Mouse (Mus musculus): Measurements from ENCODE around the gene Pkp2. TPM values are rescaled to one million over a fixed set of nuclear protein-coding genes. Genes with fewer than 3 reads are reported as not detected.

Pkp2 gene
- polyA plus RNA-seq, 1 experiment = 45.9 TPM

GRCm38 (mm10) chr16:16260882-16261281 lies 47.8 kb downstream of the Pkp2 start:
- peak; percentile 70 for DNase-seq (ENCODE audit: low read depth)

- peak; percentile 41 for DNase-seq (ENCODE audit: low read depth)
These were observed 48.4 kb downstream of the Pkp2 start for GRCm38 (mm10) chr16:16261481-16261880.

- no peak for DNase-seq (ENCODE audit: low read depth)
These were observed 49.3 kb downstream of the Pkp2 start for GRCm38 (mm10) chr16:16262436-16262835.

GRCm38 (mm10) chr16:16272978-16273377 lies 59.9 kb downstream of the Pkp2 start:
- DNase-seq (ENCODE audit: low read depth) = no peak

- no peak for DNase-seq (ENCODE audit: low read depth)
These were observed 60.6 kb downstream of the Pkp2 start for GRCm38 (mm10) chr16:16273752-16274151.

- DNase-seq (ENCODE audit: low read depth) = no peak
These were observed 89.4 kb downstream of the Pkp2 start, which contains the start of gene Yars2 for GRCm38 (mm10) chr16:16302369-16303137. Gene Yars2 (plus strand): TSS chr16:16302965.

GRCm38 (mm10) chr16:16303138-16303827 lies 90.2 kb downstream of the Pkp2 start:
- no peak for DNase-seq (ENCODE audit: low read depth)

GRCm38 (mm10) chr16:16303888-16304287 lies 90.8 kb downstream of the Pkp2 start:
- no peak for DNase-seq (ENCODE audit: low read depth)

GRCm38 (mm10) chr16:16311319-16311718 lies 98.2 kb downstream of the Pkp2 start:
- no peak for DNase-seq (ENCODE audit: low read depth)

Other genes starting within 250 kb of the Pkp2 start
- 14.3 and 14.8 TPM in 2 replicates for gene Yars2, start 89.6 kb downstream of the Pkp2 start, polyA plus RNA-seq (2012; rRNA removed)
- gene Dnm1l, start 145.6 kb downstream of the Pkp2 start, polyA plus RNA-seq (2012; rRNA removed) = 16.2 and 19.7 TPM in 2 replicates

Measured in gonadal fat pad, adult 2 months (tissue).